Mouse (Mus musculus): Measurements from ENCODE around the gene Tgfb2. TPM values are rescaled to one million over a fixed set of nuclear protein-coding genes. Genes with fewer than 3 reads are reported as not detected.

Gene Tgfb2
- polyA plus RNA-seq (2016; fragmentation: Nextera tagmentation; extraction: Ambion mirVana), result 16.6 and 25.6 TPM in 2 replicates

DNA sequence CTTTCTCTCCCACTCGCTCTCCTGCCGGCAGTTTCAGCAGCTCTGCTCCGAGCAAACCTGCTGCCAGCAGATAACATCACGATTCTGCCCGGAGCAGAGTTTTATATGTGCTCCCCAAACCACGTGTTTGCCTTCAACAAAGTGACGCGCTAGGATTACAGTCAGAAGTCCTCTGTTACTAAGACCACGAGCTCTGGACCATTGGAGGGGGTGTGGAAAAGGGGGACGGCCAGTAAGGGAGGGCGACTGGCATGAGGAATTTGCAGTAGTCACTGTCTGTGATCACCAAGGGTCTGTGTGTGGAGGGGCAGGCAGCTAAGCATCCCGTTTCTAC is at the start of gene Tgfb2:
Tgfb2 (minus strand) TSS at position 75 of the 334 bp plus-strand sequence.
- WGBS, result 3% methylated on average over 12 of the region's 12 CpGs
- Histone ChIP-seq H3K4me1 (peaks cover 36% of the 10 kb centered on the region), H3K9me3 (no peaks in the 10 kb centered on the region), H3K4me3 (peak within 1 kb of the TSS; percentile 72), H3K36me3 (replicated peaks) (no peaks in the 10 kb centered on the region), H3K27ac (replicated peaks) (peak within 1 kb of the TSS; percentile 90), H3K27me3 (replicated peaks; ENCODE audit: low read depth, poor library complexity, severe bottlenecking) (peaks cover 25% of the 10 kb centered on the region)
- DNase-seq (ENCODE audit: low spot score), result peak; percentile 56

DNA sequence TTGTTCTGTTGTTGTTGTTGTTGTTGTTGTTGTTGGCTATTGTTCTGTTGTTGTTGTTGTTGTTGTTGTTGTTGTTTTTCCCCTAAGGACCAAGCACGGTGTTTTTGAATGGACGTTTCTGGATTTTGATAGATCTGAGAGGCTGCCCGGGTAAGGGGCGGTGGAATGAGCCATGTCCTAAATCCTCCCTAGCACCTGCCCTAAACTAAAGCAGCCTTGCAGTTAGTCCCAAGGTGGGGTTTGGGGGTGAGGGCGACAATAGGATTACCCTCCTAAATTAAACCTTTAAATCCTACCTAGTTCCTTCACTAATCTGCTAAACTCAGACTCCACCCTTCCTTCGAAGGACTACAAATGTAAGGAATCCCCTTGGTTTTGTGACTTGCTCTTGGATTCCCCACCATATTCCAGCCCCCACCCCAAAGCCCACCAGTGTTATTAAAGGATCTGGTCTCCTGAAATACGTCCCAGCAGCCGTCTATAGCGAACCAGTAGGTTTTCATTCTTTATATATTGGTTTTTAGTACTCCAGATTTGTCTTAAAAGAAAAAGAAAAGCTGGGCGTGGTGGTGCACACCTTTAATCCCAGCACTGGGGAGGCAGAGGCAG is 44.0 kb upstream of the Tgfb2 start:
- H3K4me1 ChIP-seq, result peaks cover 19% of the 10 kb centered on the region
- no peaks in the 10 kb centered on the region for H3K9me3 ChIP-seq
- H3K4me3 ChIP-seq, result peak overlapping the region; percentile 79
- H3K27me3 ChIP-seq (replicated peaks; ENCODE audit: low read depth, poor library complexity, severe bottlenecking), result no peaks in the 10 kb centered on the region
- peak overlapping the region; percentile 91 for H3K27ac ChIP-seq (replicated peaks)
- WGBS, result 41% methylated on average over 10 of the region's 10 CpGs
- H3K36me3 ChIP-seq (replicated peaks), result peaks cover 15% of the 10 kb centered on the region; the same call in 1 of the 2 replicates
- DNase-seq (ENCODE audit: low spot score), result no peak

GRCm38 (mm10) chr1:186748724-186749653 is 43.2 kb upstream of the Tgfb2 start, which contains the start of gene Rrp15:
Gene Rrp15 (minus strand): TSS chr1:186749358.
- DNase-seq (ENCODE audit: low spot score), result peak; percentile 91
- no peaks in the 10 kb centered on the region for H3K27me3 ChIP-seq (replicated peaks; ENCODE audit: low read depth, poor library complexity, severe bottlenecking)
- peaks cover 19% of the 10 kb centered on the region for H3K4me1 ChIP-seq
- H3K27ac ChIP-seq (replicated peaks), result peak within 1 kb of the TSS; percentile 91
- peak within 1 kb of the TSS; percentile 79 for H3K4me3 ChIP-seq
- H3K9me3 ChIP-seq, result no peaks in the 10 kb centered on the region
- under 1% methylated on average over 46 of the region's 46 CpGs for WGBS
- peaks cover 15% of the 10 kb centered on the region; the same call in 1 of the 2 replicates for H3K36me3 ChIP-seq (replicated peaks)

- WGBS, result 88% methylated on average over 7 of the region's 7 CpGs
- no peak overlapping the region for H3K27ac ChIP-seq (replicated peaks)
- DNase-seq (ENCODE audit: low spot score), result no peak
- peaks cover 50% of the 10 kb centered on the region for H3K36me3 ChIP-seq (replicated peaks)
- no peaks in the 10 kb centered on the region for H3K9me3 ChIP-seq
- no peak overlapping the region for H3K4me3 ChIP-seq
- H3K27me3 ChIP-seq (replicated peaks; ENCODE audit: low read depth, poor library complexity, severe bottlenecking), result no peaks in the 10 kb centered on the region
- peaks cover 6% of the 10 kb centered on the region; the same call in 1 of the 2 replicates for H3K4me1 ChIP-seq
Observed at GRCm38 (mm10) chr1:186739828-186740227, 34.0 kb upstream of the Tgfb2 start.

- 90% methylated on average over 5 of the region's 5 CpGs for WGBS
Observed at GRCm38 (mm10) chr1:186735537-186735936, 29.7 kb upstream of the Tgfb2 start.

DNA sequence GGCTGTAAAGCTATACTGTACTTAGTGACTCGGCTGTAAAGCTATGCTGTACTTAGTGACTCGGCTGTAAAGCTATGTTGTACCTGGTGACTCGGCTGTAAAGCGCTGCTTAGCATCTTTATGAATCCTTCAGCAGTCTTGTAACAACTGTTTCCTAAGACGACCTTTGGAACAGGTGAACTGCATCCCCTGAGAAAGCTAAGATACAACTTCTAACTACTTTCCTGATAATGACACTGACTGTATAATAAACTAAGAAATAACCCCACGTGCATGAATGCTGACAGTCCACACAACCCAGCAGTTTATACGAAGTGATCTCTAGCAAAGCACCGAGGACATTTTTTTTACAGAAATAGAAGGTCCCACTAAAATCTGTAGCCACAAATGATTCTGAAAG is 27.3 kb upstream of the Tgfb2 start:
- Histone ChIP-seq H3K27ac (replicated peaks) (no peak overlapping the region), H3K27me3 (replicated peaks; ENCODE audit: low read depth, poor library complexity, severe bottlenecking) (no peaks in the 10 kb centered on the region), H3K9me3 (no peaks in the 10 kb centered on the region), H3K36me3 (replicated peaks) (peaks cover 61% of the 10 kb centered on the region), H3K4me3 (no peak overlapping the region), H3K4me1 (no peaks in the 10 kb centered on the region; the same call in 1 of the 2 replicates)
- DNase-seq (ENCODE audit: low spot score), result no peak
- WGBS, result 96% methylated on average over 8 of the region's 8 CpGs

More at GRCm38 (mm10) chr1:186735537-186735936, 29.7 kb upstream of the Tgfb2 start:
- DNase-seq (ENCODE audit: low spot score), result no peak
- Histone ChIP-seq H3K27me3 (replicated peaks; ENCODE audit: low read depth, poor library complexity, severe bottlenecking) (no peaks in the 10 kb centered on the region), H3K9me3 (no peaks in the 10 kb centered on the region), H3K36me3 (replicated peaks) (peaks cover 70% of the 10 kb centered on the region), H3K4me1 (no peaks in the 10 kb centered on the region), H3K27ac (replicated peaks) (no peak overlapping the region), H3K4me3 (no peak overlapping the region)

DNA sequence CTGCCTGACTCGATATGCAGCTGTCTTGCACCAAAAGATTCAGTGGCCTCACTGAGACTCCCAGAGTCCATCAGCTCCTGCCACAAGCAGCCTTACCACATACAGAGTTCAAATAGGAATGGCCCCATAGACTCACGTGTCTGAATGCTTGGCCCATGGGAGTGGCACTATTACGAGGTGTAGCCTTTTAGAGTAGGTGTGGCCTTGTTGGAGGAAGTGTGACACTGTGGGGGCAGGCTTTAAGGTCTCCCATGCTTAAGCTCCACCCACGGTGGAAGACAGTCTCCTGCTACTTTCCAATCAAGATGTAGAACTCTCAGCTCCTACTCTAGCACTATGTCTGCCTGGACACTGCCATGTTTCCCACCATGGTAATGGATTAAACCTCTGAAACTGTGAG is 23.0 kb upstream of the Tgfb2 start:
- H3K27me3 ChIP-seq (replicated peaks; ENCODE audit: low read depth, poor library complexity, severe bottlenecking), result no peaks in the 10 kb centered on the region
- H3K4me1 ChIP-seq, result peaks cover 9% of the 10 kb centered on the region
- H3K27ac ChIP-seq (replicated peaks), result no peak overlapping the region
- no peaks in the 10 kb centered on the region for H3K9me3 ChIP-seq
- WGBS, result 73% methylated on average over 4 of the region's 4 CpGs
- peaks cover 27% of the 10 kb centered on the region for H3K36me3 ChIP-seq (replicated peaks)
- no peak for DNase-seq (ENCODE audit: low spot score)
- no peak overlapping the region for H3K4me3 ChIP-seq

GRCm38 (mm10) chr1:186726117-186726516 is 20.3 kb upstream of the Tgfb2 start:
- Histone ChIP-seq H3K27me3 (replicated peaks; ENCODE audit: low read depth, poor library complexity, severe bottlenecking) (no peaks in the 10 kb centered on the region), H3K27ac (replicated peaks) (no peak overlapping the region), H3K9me3 (no peaks in the 10 kb centered on the region), H3K4me1 (peaks cover 11% of the 10 kb centered on the region), H3K36me3 (replicated peaks) (peaks cover 20% of the 10 kb centered on the region), H3K4me3 (no peak overlapping the region)
- no peak for DNase-seq (ENCODE audit: low spot score)
- WGBS, result 88% methylated on average over 7 of the region's 7 CpGs

GRCm38 (mm10) chr1:186722299-186722698 is 16.5 kb upstream of the Tgfb2 start:
- peaks cover 7% of the 10 kb centered on the region; the same call in 1 of the 2 replicates for H3K4me1 ChIP-seq
- H3K4me3 ChIP-seq, result no peak overlapping the region
- no peaks in the 10 kb centered on the region for H3K9me3 ChIP-seq
- DNase-seq (ENCODE audit: low spot score), result no peak
- 84% methylated on average over 9 of the region's 9 CpGs for WGBS
- no peak overlapping the region for H3K27ac ChIP-seq (replicated peaks)
- H3K27me3 ChIP-seq (replicated peaks; ENCODE audit: low read depth, poor library complexity, severe bottlenecking), result no peaks in the 10 kb centered on the region
- peaks cover 47% of the 10 kb centered on the region for H3K36me3 ChIP-seq (replicated peaks)

GRCm38 (mm10) chr1:186721846-186722245 is 16.1 kb upstream of the Tgfb2 start:
- H3K4me3 ChIP-seq, result no peak overlapping the region
- H3K27me3 ChIP-seq (replicated peaks; ENCODE audit: low read depth, poor library complexity, severe bottlenecking), result no peaks in the 10 kb centered on the region
- peaks cover 7% of the 10 kb centered on the region; the same call in 1 of the 2 replicates for H3K4me1 ChIP-seq
- H3K9me3 ChIP-seq, result no peaks in the 10 kb centered on the region
- H3K27ac ChIP-seq (replicated peaks), result no peak overlapping the region
- peak; percentile 85 for DNase-seq (ENCODE audit: low spot score)
- WGBS, result 38% methylated on average over 12 of the region's 12 CpGs
- peaks cover 52% of the 10 kb centered on the region for H3K36me3 ChIP-seq (replicated peaks)

- DNase-seq (ENCODE audit: low spot score), result no peak
- Histone ChIP-seq H3K27ac (replicated peaks) (no peak overlapping the region), H3K9me3 (no peaks in the 10 kb centered on the region), H3K4me1 (peaks cover 6% of the 10 kb centered on the region; the same call in 1 of the 2 replicates), H3K27me3 (replicated peaks; ENCODE audit: low read depth, poor library complexity, severe bottlenecking) (no peaks in the 10 kb centered on the region), H3K4me3 (no peak overlapping the region), H3K36me3 (replicated peaks) (peaks cover 59% of the 10 kb centered on the region)
- 96% methylated on average over 11 of the region's 11 CpGs for WGBS
Observed at GRCm38 (mm10) chr1:186721166-186721565, 15.4 kb upstream of the Tgfb2 start.

DNA sequence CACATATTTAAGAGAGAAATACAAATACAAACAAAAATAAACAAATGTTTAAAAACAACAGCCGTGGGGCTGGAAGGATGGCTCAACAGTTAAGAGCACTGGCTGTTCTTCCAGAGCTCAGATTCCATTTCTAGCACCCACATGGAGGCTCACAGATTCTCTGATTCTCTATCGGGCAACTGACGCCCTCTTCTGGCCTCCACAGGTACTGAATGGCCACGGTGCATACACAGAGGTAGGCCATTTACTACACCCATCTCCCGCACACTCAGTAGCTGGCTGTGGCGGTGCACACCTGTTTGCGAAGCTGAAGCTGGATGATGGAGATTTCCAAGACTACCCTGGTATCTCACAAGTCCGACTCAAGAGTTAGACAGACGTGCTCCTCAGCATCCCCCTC is 13.9 kb upstream of the Tgfb2 start:
- Histone ChIP-seq H3K27me3 (replicated peaks; ENCODE audit: low read depth, poor library complexity, severe bottlenecking) (no peaks in the 10 kb centered on the region), H3K9me3 (no peaks in the 10 kb centered on the region), H3K4me3 (no peak overlapping the region), H3K27ac (replicated peaks) (no peak overlapping the region), H3K36me3 (replicated peaks) (peaks cover 65% of the 10 kb centered on the region), H3K4me1 (0 out of 2 replicates have a peak, but pooled peaks cover 2% of the 10 kb centered on the region)
- whole genome bisulfite sequencing, result 91% methylated on average over 9 of the region's 9 CpGs
- DNase-seq (ENCODE audit: low spot score), result no peak
